Mouse (Mus musculus) kidney, embryonic 15.5 days (tissue): Measurements from ENCODE around the gene Fxr1. TPM values are rescaled to one million over a fixed set of nuclear protein-coding genes. Genes with fewer than 3 reads are reported as not detected.
A peak's percentile ranks its signal among the peaks of the same experiment; 100 is the strongest.

ENCODE experiments used
- ATAC-seq: fragments of 200-750 bp; cut with Nextera tagmentation; replicated peaks from 2 replicates; pipeline ENCODE4 v1.8.0; 2017; ENCODE audit warnings: moderate TSS enrichment; ENCODE audit not compliant: low FRiP score
- H3K27ac ChIP-seq: fragments of 300-500 bp; sonication (generic); 2 replicates; pipeline ENCODE4 v1.5.1; 2015; ENCODE audit warnings: mild to moderate bottlenecking, inconsistent platforms
- H3K27me3 ChIP-seq: fragments of 300-500 bp; sonication (generic); 2 replicates; pipeline ENCODE4 v1.6.1; 2015; ENCODE audit warnings: inconsistent platforms
- H3K36me3 ChIP-seq: fragments of 300-500 bp; sonication (generic); 2 replicates; pipeline ENCODE4 v1.6.1; 2015; ENCODE audit warnings: inconsistent platforms
- H3K4me1 ChIP-seq: fragments of 300-500 bp; sonication (generic); 2 replicates; pipeline ENCODE4 v1.6.1; 2015; ENCODE audit warnings: inconsistent platforms
- H3K4me2 ChIP-seq: fragments of 300-500 bp; sonication (generic); 2 replicates; pipeline ENCODE4 v1.6.1; 2015; ENCODE audit warnings: moderate library complexity, mild to moderate bottlenecking, inconsistent platforms
- H3K4me3 ChIP-seq: fragments of 300-500 bp; sonication (generic); replicated peaks from 2 replicates; pipeline ENCODE4 v1.5.1; 2015; ENCODE audit warnings: mild to moderate bottlenecking, inconsistent platforms
- H3K9ac ChIP-seq: fragments of 300-500 bp; sonication (generic); 2 replicates; pipeline ENCODE4 v1.6.1; 2015; ENCODE audit warnings: mild to moderate bottlenecking, inconsistent platforms
- H3K9me3 ChIP-seq: fragments of 300-500 bp; sonication (generic); replicated peaks from 2 replicates; pipeline ENCODE4 v1.6.1; 2016; ENCODE audit warnings: inconsistent platforms
- WGBS: fragments of 180-500 bp; shearing (Covaris S2); methylation state at CpG from one replicate; pipeline ENCODE4 v1.1.7; 2015; ENCODE audit warnings: mixed read lengths; 5-methylcytosine and 5-hydroxymethylcytosine counted together
- polyA plus RNA-seq: library from polyadenylated mRNA; unstranded; fragments of >200 nt; fragmentation: Nextera tagmentation; extraction: Ambion mirVana; gene quantifications from 2 replicates; pipeline ENCODE4 v1.2.1, GENCODE M21; 2015

Fxr1 gene
- polyA plus RNA-seq, 1 experiment from 2014 or later = 56.4 TPM

- no peak overlapping the region for H3K27ac ChIP-seq
- WGBS = 90% methylated on average over 6 of the region's 6 CpGs
- no peak for ATAC-seq
- H3K4me2 ChIP-seq = no peak overlapping the region
- no peak overlapping the region for H3K9ac ChIP-seq
- H3K4me3 ChIP-seq = no peak overlapping the region
- H3K9me3 ChIP-seq = no peaks in the 10 kb centered on the region
- H3K4me1 ChIP-seq = no peaks in the 10 kb centered on the region
- peaks cover 66% of the 10 kb centered on the region for H3K36me3 ChIP-seq
- no peaks in the 10 kb centered on the region for H3K27me3 ChIP-seq
Observed at GRCm38 (mm10) chr3:34072726-34073125, 53.0 kb downstream of the Fxr1 start.

GRCm38 (mm10) chr3:34076058-34076759 is 56.5 kb downstream of the Fxr1 start:
- WGBS = 63% methylated on average over 6 of the region's 6 CpGs
- 0 out of 2 replicates have a peak, but pooled peaks have one; percentile 47 for ATAC-seq

GRCm38 (mm10) chr3:34080900-34081662 is 61.3 kb downstream of the Fxr1 start, which contains the start of gene Dnajc19:
Dnajc19 (minus strand) TSS chr3:34081321.
- Histone ChIP-seq H3K4me1 (peaks cover 16% of the 10 kb centered on the region), H3K36me3 (peaks cover 25% of the 10 kb centered on the region), H3K27ac (peak within 1 kb of the TSS; percentile 81), H3K9ac (peak within 1 kb of the TSS; percentile 82), H3K4me3 (peak within 1 kb of the TSS; percentile 81), H3K27me3 (no peaks in the 10 kb centered on the region), H3K4me2 (peak within 1 kb of the TSS; percentile 72), H3K9me3 (no peaks in the 10 kb centered on the region)
- under 1% methylated on average over 50 of the region's 50 CpGs for WGBS
- peak; percentile 94 for ATAC-seq

More at GRCm38 (mm10) chr3:34076058-34076759, 56.5 kb downstream of the Fxr1 start:
- H3K36me3 ChIP-seq = peaks cover 63% of the 10 kb centered on the region
- no peak overlapping the region for H3K27ac ChIP-seq
- no peak overlapping the region for H3K9ac ChIP-seq
- peaks cover 10% of the 10 kb centered on the region for H3K4me1 ChIP-seq
- no peaks in the 10 kb centered on the region for H3K9me3 ChIP-seq
- no peaks in the 10 kb centered on the region for H3K27me3 ChIP-seq
- no peak overlapping the region for H3K4me2 ChIP-seq
- no peak overlapping the region for H3K4me3 ChIP-seq

- H3K27me3 ChIP-seq = no peaks in the 10 kb centered on the region
- peak overlapping the region; percentile 72 for H3K4me2 ChIP-seq
- no peak overlapping the region for H3K27ac ChIP-seq
- H3K36me3 ChIP-seq = peaks cover 17% of the 10 kb centered on the region
- WGBS = 87% methylated on average over 3 of the region's 3 CpGs
- H3K4me3 ChIP-seq = peak overlapping the region; percentile 81; the same call in 1 of the 2 replicates
- H3K4me1 ChIP-seq = peaks cover 16% of the 10 kb centered on the region
- 0 out of 2 replicates have a peak overlapping the region, but pooled peaks have one; percentile 4 for H3K9ac ChIP-seq
- no peak for ATAC-seq
- H3K9me3 ChIP-seq = no peaks in the 10 kb centered on the region
Observed at GRCm38 (mm10) chr3:34081929-34082328, 62.2 kb downstream of the Fxr1 start.

GRCm38 (mm10) chr3:34083655-34084054 is 63.9 kb downstream of the Fxr1 start:
- H3K27me3 ChIP-seq = no peaks in the 10 kb centered on the region
- H3K27ac ChIP-seq = no peak overlapping the region

GRCm38 (mm10) chr3:34102891-34103290 is 83.1 kb downstream of the Fxr1 start:
- Histone ChIP-seq H3K4me3 (no peak overlapping the region), H3K9ac (no peak overlapping the region), H3K9me3 (no peaks in the 10 kb centered on the region), H3K4me1 (no peaks in the 10 kb centered on the region), H3K27ac (no peak overlapping the region), H3K36me3 (no peaks in the 10 kb centered on the region), H3K4me2 (no peak overlapping the region), H3K27me3 (peaks cover 35% of the 10 kb centered on the region)
- WGBS = 89% methylated on average over 2 of the region's 2 CpGs
- ATAC-seq = no peak

More at GRCm38 (mm10) chr3:34083655-34084054, 63.9 kb downstream of the Fxr1 start:
- ATAC-seq = no peak
- WGBS = 75% methylated on average over 5 of the region's 5 CpGs
- no peak overlapping the region for H3K4me3 ChIP-seq
- no peak overlapping the region for H3K4me2 ChIP-seq
- H3K9me3 ChIP-seq = no peaks in the 10 kb centered on the region
- peaks cover 16% of the 10 kb centered on the region for H3K4me1 ChIP-seq
- no peak overlapping the region for H3K9ac ChIP-seq
- peaks cover 5% of the 10 kb centered on the region; the same call in 1 of the 2 replicates for H3K36me3 ChIP-seq

- Histone ChIP-seq H3K9ac (no peak overlapping the region), H3K27me3 (peaks cover 38% of the 10 kb centered on the region), H3K9me3 (no peaks in the 10 kb centered on the region), H3K36me3 (no peaks in the 10 kb centered on the region), H3K4me1 (no peaks in the 10 kb centered on the region), H3K27ac (no peak overlapping the region), H3K4me3 (no peak overlapping the region), H3K4me2 (no peak overlapping the region)
- no peak for ATAC-seq
- 52% methylated on average over 7 of the region's 7 CpGs for WGBS
Observed at GRCm38 (mm10) chr3:34103902-34104672, 84.3 kb downstream of the Fxr1 start.

GRCm38 (mm10) chr3:34106421-34106820 is 86.7 kb downstream of the Fxr1 start:
- 18% methylated on average over 9 of the region's 9 CpGs for WGBS
- Histone ChIP-seq H3K27ac (no peak overlapping the region), H3K4me3 (no peak overlapping the region), H3K4me2 (no peak overlapping the region), H3K4me1 (no peaks in the 10 kb centered on the region), H3K36me3 (no peaks in the 10 kb centered on the region), H3K9me3 (no peaks in the 10 kb centered on the region), H3K9ac (no peak overlapping the region), H3K27me3 (peaks cover 38% of the 10 kb centered on the region)
- ATAC-seq = no peak

- no peak overlapping the region for H3K4me3 ChIP-seq
- H3K4me2 ChIP-seq = no peak overlapping the region
- no peak overlapping the region for H3K9ac ChIP-seq
- WGBS = 71% methylated on average over 3 of the region's 3 CpGs
- H3K27me3 ChIP-seq = peaks cover 38% of the 10 kb centered on the region
- no peaks in the 10 kb centered on the region for H3K36me3 ChIP-seq
- H3K9me3 ChIP-seq = no peaks in the 10 kb centered on the region
- no peaks in the 10 kb centered on the region for H3K4me1 ChIP-seq
- ATAC-seq = no peak
- no peak overlapping the region for H3K27ac ChIP-seq
Observed at GRCm38 (mm10) chr3:34107631-34108030, 87.9 kb downstream of the Fxr1 start.

GRCm38 (mm10) chr3:34111941-34112685 is 92.4 kb downstream of the Fxr1 start:
- Histone ChIP-seq H3K27ac (no peak overlapping the region), H3K27me3 (peaks cover 8% of the 10 kb centered on the region; the same call in 1 of the 2 replicates), H3K4me1 (no peaks in the 10 kb centered on the region), H3K36me3 (no peaks in the 10 kb centered on the region), H3K9me3 (no peaks in the 10 kb centered on the region), H3K9ac (no peak overlapping the region), H3K4me2 (no peak overlapping the region), H3K4me3 (no peak overlapping the region)
- no peak for ATAC-seq
- WGBS = 71% methylated on average over 11 of the region's 11 CpGs

- Histone ChIP-seq H3K27ac (no peak overlapping the region), H3K4me2 (no peak overlapping the region), H3K9me3 (no peaks in the 10 kb centered on the region), H3K4me1 (no peaks in the 10 kb centered on the region), H3K9ac (no peak overlapping the region), H3K27me3 (no peaks in the 10 kb centered on the region), H3K36me3 (no peaks in the 10 kb centered on the region), H3K4me3 (no peak overlapping the region)
- WGBS = 67% methylated on average over 6 of the region's 6 CpGs
- no peak for ATAC-seq
Observed at GRCm38 (mm10) chr3:34115806-34116205, 96.1 kb downstream of the Fxr1 start.
